ENCODE assay signal across 15 mouse cellular contexts in genomic region chr1:127576143-127576542, GRCm38 (mm10).
DNase-seq lines count a peak whose midpoint lies in the region; ATAC-seq lines count a peak whose summit lies in the region.
"Had no signal": no experiment of that assay in that cellular context is flagged by ENCODE, and none has a peak within 500 bp of the region (broad histone marks: within the 10 kb centered on the region; RNA-seq: fewer than 3 reads in every experiment).

No protein-coding gene starts in this region.

- no peak overlapping the region for H3K4me3 ChIP-seq in kidney, embryonic 15.5 days (replicated peaks)
- no peak overlapping the region for H3K4me3 ChIP-seq in hindbrain, embryonic 11.5 days (ENCODE audit: low read depth, low read length)
- H3K4me3 ChIP-seq in midbrain, embryonic 15.5 days: no peak overlapping the region
- H3K4me3 ChIP-seq: heart, adult 2 months had no signal

- H3K9ac ChIP-seq in kidney, embryonic 15.5 days: no peak overlapping the region
- H3K9ac ChIP-seq in hindbrain, embryonic 11.5 days (ENCODE audit: low read depth, low read length): no peak overlapping the region
- no peak overlapping the region for H3K9ac ChIP-seq in midbrain, embryonic 15.5 days

- H3K27me3 ChIP-seq in kidney, embryonic 15.5 days: peaks cover 44% of the 10 kb centered on the region
- no peaks in the 10 kb centered on the region for H3K27me3 ChIP-seq in hindbrain, embryonic 11.5 days (ENCODE audit: control insufficient read depth, insufficient read depth, low read length)
- no peaks in the 10 kb centered on the region for H3K27me3 ChIP-seq in midbrain, embryonic 15.5 days (replicated peaks)

- no peaks in the 10 kb centered on the region for H3K9me3 ChIP-seq in kidney, embryonic 15.5 days (replicated peaks)
- no peaks in the 10 kb centered on the region for H3K9me3 ChIP-seq in hindbrain, embryonic 11.5 days (ENCODE audit: control insufficient read depth, low read length)
- H3K9me3 ChIP-seq in midbrain, embryonic 15.5 days: no peaks in the 10 kb centered on the region

- ATAC-seq in kidney, embryonic 15.5 days (replicated peaks; ENCODE audit: low FRiP score): no peak
- 0 out of 2 replicates have a peak, but pooled peaks have one; percentile 7 for ATAC-seq in hindbrain, embryonic 11.5 days (ENCODE audit: low FRiP score)
- ATAC-seq in midbrain, embryonic 15.5 days (replicated peaks): peak; percentile 16

- no peak for DNase-seq in kidney, adult 18-20 months
- peak; percentile 13 for DNase-seq in embryo, embryonic 11 days
- DNase-seq in hindbrain, embryonic 11.5 days (ENCODE audit: low spot score): no peak
- DNase-seq in adrenal gland, postnatal 10 days: no peak
- no peak for DNase-seq in spleen, adult 12 weeks (ENCODE audit: low spot score)
- DNase-seq in thymus, postnatal 10 days (ENCODE audit: low spot score in 2 of 2): no peak
- DNase-seq: cerebellum, adult 8-10 months; heart, adult 2 months; heart, postnatal 4 days; lung, adult 18-20 months; right cerebral cortex, postnatal 14 days; thymus, postnatal 14 days had no signal

- H3K4me2 ChIP-seq in kidney, embryonic 15.5 days: peak overlapping the region; percentile 47; the same call in 1 of the 2 replicates
- H3K4me2 ChIP-seq in hindbrain, embryonic 11.5 days (replicated peaks; ENCODE audit: low read depth, low read length): no peak overlapping the region
- H3K4me2 ChIP-seq in midbrain, embryonic 15.5 days: no peak overlapping the region

- no peaks in the 10 kb centered on the region for H3K36me3 ChIP-seq in kidney, embryonic 15.5 days
- H3K36me3 ChIP-seq in hindbrain, embryonic 11.5 days (ENCODE audit: control insufficient read depth, insufficient read depth, low read length): no peaks in the 10 kb centered on the region
- no peaks in the 10 kb centered on the region for H3K36me3 ChIP-seq in midbrain, embryonic 15.5 days (replicated peaks)

- 47% methylated on average over 3 of the region's 3 CpGs for WGBS in kidney, embryonic 15.5 days
- WGBS in hindbrain, embryonic 11.5 days: 17% methylated on average over 3 of the region's 3 CpGs
- WGBS in midbrain, embryonic 15.5 days: 26% methylated on average over 3 of the region's 3 CpGs

- H3K27ac ChIP-seq in kidney, embryonic 15.5 days: no peak overlapping the region
- peak overlapping the region; percentile 39; the same call in 1 of the 2 replicates for H3K27ac ChIP-seq in hindbrain, embryonic 11.5 days (ENCODE audit: low read depth, low read length)
- no peak overlapping the region for H3K27ac ChIP-seq in midbrain, embryonic 15.5 days
- H3K27ac ChIP-seq: heart, adult 2 months; kidney, postnatal 0 days had no signal

- H3K4me1 ChIP-seq in kidney, embryonic 15.5 days: peaks cover 19% of the 10 kb centered on the region
- H3K4me1 ChIP-seq in hindbrain, embryonic 11.5 days (replicated peaks; ENCODE audit: control insufficient read depth, insufficient read depth, low read length): 0 out of 2 replicates have a peak, but pooled peaks cover 3% of the 10 kb centered on the region
- peaks cover 23% of the 10 kb centered on the region for H3K4me1 ChIP-seq in midbrain, embryonic 15.5 days
